Mouse (Mus musculus): ENCODE data around the gene Tmod1.

Gene Tmod1

DNA sequence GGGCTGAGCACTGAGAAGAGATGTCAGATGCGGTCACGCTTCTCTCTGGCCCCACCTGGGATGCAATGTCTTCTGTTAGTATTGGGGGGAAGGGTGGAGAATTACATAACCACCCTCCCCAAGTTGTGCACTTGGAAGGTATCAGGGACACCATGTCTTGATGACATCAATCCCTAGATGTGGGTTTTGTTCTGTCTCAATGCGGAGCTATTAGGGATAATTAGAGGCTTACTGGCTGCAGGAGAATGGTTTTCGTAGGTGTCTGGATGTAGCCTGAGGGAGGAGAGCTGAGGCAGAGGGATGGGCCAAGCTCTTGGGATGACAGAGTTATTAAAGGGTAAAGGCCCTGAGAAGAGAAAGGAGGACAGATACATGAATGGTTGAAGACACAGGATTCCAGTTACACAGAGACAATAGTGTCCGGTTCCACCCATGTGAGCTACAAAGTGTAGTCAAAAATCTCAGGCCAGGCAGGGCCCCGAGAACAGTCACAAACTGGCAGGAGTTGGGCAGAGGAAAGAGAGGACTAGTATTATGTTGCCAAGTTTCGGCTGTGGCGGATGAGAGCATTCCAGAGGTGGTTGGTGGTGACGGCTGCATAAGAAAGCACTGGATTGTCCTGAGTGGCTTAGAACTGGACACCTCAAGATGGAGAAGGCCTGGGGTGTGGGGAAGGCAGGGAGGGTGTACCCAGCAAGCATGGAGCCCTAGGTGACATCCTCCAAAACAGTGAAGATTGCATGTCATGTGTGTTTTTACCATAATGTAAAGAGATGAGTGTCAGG lies 14.8 kb downstream of the Tmod1 start:
- no peak for DNase-seq (ENCODE audit: low read depth, low spot score)

DNA sequence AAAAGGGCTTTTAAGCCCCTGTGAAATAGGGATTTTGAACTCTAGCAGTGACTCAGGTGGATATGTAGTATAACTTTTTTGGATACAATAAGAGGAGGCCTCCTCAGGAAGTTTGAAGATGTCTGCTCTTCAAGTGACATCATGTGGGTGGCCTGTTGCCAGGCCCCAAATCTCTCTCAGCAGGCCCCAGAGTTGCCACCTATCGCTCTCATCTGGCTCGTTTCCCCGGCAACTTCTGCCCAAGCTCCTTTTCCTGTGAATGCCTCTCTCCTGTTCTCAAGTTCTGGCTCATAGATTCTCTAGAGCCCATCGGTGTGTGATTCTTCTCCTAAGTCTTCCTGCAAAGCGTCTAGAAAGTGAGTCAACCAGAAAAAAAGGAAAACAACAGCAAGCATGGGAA lies 17.4 kb downstream of the Tmod1 start:
- no peak for DNase-seq (ENCODE audit: low read depth, low spot score)

DNA sequence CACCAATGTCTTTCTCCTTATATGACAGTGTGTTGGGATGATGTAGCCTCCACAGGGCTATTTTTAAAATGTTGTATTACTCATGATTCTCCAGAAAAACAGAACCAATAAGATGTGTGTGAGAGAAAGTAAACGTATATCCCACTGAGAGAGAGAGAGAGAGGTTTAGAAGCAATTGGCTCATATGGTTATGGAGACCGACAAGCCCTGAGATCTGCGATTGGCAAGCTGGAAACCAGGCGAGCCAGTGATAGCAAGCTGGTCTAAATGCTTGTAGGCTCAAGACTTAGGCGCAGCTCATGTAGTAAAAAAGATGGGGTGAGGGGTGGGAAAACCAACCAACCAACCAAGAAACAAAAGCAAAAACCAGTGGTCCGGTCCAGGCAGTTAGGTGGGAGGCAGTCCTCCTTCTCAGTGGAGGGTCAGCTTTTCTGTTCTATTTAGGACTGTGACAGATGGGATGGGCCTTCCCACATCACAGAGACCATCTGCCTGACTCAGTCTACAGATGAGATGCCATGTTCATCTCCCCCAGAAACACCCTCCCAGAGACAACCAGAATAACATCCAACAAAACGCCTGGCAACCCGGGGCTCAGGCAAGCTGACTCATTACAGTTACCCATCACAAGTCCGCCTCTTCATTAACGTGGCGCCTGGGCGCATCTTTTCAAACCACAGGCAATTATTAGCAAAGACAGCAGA lies 22.7 kb downstream of the Tmod1 start:
- no peak for DNase-seq (ENCODE audit: low read depth, low spot score)

DNA sequence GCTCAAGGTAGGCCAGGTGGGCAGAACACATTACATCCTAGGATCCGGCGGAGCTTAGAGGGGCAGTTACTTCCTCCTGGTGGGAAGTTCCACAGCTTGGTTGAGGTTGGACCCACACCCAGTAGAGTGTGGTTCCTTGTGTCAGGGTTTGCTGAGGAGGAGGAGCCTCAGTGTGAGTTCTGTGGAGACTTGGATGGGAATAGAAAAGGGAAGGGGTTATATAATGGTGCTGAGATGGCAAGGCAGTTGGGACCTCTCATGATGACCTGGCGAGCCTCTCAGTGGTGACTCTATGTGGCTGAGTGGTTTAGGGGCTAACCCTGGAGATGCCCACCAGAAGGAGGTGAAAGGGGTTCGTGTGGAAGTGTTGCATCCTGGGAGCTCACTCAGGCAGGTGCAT lies 25.1 kb downstream of the Tmod1 start:
- DNase-seq (ENCODE audit: low read depth, low spot score) = no peak

DNA sequence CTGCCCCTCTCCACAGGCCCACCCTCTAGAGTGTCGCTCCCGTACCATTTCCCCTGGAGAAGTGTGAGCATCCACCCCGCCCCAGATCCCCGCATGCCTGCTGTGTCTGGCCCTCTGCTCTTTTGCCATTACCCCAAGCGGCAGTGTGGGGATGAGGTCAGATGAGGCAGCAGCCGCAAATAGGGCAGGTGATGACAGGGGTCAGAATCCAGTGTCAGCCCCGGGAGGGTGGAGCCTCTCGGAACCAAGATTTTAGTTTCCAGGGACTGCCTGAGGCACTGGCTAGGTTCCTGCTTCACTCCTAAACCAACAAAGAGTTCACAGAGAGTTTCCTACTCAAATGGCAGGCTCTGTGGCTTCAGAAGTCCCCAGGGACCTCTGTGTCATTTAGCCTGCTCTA lies 25.5 kb downstream of the Tmod1 start:
- DNase-seq (ENCODE audit: low read depth, low spot score) = no peak

DNA sequence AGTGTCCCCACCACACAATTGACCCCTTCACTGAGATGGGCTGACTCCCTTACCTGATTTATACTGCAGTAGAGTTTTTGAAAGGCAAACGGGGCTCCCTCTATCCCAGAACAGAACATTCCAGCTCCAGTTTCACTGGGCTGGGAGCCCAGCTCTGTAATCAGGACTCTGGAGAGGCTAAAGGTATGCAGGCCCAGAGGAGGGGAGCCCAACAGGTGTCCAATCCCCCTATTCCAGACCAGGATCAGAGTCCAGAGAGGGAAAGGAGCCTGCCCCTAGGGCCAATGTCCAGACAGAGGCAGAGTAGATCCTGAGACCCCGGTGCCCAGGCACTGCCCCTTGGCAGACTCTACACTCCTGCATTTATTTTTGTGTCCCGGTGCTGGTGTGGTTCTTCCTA lies 26.2 kb downstream of the Tmod1 start:
- DNase-seq (ENCODE audit: low read depth, low spot score) = no peak

DNA sequence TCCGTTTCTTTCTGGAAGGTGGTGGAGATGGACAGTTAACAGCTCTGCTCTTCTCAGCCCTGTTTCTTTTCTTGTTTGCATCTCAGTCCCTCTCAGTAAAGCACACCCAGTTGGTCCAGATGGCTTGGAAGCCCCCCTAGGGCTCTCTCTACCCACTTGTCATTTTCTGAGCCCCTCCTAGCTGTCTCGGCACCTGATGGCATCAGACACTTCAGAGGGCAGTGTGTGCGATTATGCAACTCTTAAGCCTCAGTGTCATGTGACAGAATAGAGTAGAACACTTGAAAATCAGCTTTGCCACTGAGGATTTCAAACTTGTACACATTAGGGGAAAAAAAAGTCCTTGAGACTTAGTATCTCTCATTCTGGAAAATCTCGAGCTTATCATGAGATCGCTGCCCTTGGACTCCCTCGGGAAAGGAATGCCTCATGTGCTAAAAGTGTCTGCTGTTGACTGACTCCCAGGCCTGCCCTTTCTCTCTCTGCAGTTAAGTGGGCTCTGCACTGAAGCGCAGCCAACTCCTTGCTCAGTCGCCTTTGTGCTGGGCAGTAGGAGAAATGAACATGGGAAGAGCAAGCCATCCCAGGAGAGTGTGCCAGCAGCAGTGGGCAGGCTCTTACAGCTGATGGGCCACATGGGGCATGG lies 27.1 kb downstream of the Tmod1 start:
- DNase-seq (ENCODE audit: low read depth, low spot score) = no peak

DNA sequence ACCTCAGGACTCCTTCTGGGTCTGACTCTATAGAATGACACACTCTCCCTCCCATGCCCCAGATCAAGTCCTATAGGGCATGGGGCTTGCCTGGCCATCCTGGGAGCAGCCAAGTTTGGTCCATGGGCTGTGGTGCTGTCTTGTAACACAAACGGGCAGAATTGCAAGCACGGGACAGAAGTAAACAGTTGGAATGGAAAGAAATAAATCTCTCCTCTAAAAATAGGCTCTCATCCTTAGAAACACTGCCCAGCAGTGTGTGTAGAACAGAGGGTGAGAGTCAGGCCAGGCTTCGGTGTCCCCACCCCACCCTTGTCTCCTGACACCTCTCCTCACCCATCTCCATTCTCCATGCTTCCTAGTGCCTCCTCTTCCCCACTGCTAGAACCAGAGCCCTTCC lies 29.3 kb downstream of the Tmod1 start:
- DNase-seq (ENCODE audit: low read depth, low spot score) = no peak

DNA sequence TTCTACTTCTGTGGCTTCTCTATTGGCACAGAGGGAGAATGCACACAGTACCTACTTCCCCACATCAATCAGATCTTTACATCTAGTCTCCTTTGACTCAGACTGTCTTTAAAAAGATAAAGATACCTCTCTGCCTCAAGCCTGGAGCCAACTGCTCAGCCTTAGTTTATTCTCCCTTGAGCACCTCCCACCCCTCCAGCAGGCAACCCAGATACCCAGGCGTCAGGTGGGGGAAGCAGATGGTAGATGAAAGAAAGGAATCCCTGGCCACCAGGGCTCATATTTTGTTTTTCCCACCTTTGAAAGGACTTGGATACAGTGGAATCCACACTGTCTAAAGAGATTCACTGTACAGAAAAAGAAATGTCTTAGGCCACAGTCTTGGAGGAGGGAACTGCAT lies 29.8 kb downstream of the Tmod1 start:
- no peak for DNase-seq (ENCODE audit: low read depth, low spot score)

DNA sequence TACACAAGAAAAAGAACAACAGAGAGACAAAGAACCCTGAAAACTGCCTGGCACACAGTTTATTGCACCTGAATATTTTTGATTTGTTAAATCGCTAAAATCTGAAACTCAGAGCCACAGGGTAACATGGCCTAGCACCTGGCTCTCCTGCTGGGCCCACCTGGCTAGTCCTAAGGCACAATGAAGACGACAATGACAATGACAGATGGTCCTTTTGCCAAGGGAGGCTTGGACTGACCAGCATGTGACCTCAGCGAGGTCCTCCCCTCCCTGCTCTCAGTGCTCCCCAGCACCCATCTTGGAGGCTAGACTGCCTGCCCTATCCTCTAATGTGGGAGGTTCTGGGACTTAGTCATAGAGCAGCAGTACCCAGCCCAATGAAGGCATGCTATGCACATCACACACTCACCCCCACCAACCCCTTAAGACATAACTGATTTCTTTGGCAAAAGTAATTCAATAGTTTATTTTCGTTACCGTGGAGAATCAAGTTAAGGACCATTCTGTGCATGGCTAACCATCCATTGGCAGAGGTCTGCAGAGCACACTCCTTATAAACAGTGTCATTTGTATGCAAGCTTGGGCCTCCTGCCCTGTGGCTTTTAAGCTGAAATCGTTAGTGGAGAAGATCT lies 31.2 kb downstream of the Tmod1 start:
- no peak for DNase-seq (ENCODE audit: low read depth, low spot score)

DNA sequence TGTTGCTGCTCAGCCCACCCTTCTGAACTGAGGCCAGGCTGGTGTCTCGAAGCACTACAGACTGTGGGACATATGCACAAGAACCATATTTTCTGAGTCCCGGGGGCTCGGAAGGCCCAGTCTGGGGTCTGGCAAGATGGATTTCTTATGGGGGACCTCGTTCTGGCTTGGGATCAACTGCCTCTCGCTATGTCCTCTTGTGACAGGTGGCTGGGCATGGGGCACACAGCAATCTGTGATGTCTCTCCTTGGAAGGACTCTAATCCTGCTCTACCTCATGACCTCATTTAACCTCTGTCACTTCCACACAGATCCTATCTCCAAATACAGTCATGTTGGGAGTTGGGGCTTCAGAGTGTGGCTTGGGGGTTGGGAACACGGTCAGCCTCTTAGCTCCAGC lies 33.9 kb downstream of the Tmod1 start:
- no peak for DNase-seq (ENCODE audit: low read depth, low spot score)

DNA sequence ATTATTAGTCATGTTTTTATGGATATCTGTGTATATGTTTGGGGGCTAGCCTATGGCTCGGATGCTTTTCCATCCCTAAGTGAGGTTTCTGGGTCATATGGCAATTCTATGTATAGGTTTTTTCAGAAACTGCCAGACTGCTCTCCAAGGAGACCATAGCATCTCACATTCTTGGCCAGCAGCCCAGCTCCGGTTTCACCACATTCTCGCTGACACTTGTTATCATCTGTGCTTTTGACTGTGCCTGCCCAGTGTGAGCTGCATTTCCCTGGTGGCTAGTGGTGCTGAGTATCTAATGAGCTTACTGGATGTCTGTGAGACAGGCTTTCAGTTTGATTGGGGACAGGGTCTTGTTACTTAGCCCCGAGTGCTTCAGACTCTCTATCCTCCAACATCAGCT lies 35.0 kb downstream of the Tmod1 start:
- DNase-seq (ENCODE audit: low read depth, low spot score) = no peak

DNA sequence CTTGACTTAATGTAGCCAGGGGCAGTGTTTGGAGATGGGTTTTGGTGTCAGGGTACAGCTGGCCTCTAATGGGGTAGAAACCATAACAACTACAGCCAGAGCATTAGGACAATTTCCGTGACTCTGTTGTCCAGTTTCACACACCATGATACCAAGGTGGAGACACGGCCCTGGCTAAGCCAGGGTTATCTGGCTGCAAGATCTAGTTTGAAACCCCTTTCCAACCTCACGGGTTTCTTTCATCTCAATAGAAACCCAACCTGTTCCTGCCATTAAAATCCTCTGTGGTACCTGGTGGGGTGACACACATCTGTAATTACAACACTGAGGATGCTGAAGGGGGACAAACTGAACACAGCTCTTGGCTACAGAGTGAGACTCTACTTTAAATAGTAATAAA lies 36.9 kb downstream of the Tmod1 start:
- no peak for DNase-seq (ENCODE audit: low read depth, low spot score)

DNA sequence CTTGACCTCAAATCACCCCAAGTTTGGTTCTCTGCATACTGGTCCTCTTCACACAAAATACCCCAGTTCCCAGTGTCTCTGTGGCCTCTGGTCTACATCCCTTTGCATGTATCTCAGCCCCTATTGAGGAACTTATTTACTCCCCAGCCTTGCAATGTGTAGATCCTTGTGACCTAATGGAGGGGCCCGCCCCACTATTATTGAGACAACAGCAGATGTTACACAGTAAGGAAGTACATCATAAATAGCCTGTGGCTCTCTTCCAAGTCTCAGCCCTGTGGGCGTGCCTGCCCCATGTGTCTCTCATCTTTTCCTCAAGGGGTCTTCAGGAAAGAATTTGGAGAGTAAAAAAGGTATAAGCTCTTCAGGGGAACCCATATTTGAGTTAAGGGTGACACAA lies 38.2 kb downstream of the Tmod1 start:
- no peak for DNase-seq (ENCODE audit: low read depth, low spot score)

DNA sequence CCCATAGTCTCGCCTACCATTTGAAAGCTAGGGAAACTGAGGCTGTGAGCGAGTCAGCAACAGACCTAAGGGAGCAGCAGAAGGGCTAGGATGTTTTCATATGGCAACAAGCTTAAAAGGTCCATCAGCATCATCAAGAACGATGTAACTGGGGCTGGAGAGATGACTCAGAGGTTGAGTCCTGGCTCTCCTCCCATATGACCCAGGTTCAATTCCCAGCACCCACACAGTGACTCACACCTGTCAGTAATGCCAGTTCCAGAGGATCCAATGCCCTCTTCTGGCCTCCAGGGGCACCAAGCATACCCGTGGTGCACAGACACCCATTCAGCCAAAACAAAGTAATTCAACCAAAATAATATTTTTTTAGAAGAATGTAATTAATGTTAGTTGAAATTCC lies 41.5 kb downstream of the Tmod1 start:
- no peak for DNase-seq (ENCODE audit: low read depth, low spot score)

DNA sequence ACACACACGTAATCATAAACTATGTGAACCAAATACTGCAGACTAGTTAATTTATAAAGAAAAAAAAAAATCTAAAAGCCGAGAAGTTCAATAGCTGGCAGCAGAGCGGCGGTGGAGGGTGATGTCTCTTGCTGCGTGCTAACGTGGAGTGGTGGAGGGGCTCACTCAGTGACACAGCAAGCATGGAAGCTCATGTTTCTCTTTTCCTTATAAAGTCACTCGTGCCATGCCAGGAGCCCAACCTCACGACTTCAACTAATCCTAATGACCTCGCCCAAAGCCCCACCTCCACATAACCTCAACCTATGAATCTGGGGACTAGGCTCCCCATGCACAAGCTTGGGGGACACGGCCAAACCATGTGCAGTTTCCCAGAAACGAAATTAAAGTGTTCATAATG lies 43.8 kb downstream of the Tmod1 start:
- no peak for DNase-seq (ENCODE audit: low read depth, low spot score)

DNA sequence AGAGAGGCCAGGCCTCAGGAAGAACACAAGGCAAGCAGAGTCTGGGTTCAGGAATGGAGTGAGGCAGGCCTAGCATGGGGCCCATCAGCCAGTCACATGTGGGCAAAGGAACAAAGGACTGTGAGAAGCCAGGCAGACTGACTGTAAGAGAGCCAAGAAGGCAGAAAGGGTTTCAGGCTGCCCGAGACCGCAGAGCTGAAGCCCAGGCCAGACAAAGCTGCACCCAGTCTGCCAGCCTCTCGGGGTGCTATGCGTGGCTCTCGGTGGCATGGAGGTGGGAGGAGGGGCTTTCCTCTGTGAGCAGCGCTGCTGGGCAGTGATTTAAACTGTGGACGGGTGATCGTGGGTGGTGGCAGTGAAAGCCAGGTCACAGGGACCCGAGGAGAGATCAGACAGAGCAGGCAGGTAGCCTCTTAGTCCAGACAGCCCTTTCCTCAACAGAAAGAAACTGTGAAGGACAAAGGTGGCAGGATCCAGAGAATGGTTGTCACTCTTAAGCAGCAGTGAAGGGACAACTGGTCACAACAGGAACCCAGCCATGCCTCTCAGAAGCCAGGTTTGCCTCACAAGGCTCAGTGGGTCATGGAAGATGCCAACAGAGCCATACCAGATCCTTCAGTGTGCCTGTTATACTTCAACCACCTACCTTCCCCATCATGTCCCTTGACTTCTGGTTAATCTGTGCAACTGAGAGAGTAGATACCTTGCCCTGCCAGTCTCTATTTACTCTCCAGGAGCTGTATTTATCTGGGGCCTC lies 45.9 kb downstream of the Tmod1 start:
- no peak for DNase-seq (ENCODE audit: low read depth, low spot score)

DNA sequence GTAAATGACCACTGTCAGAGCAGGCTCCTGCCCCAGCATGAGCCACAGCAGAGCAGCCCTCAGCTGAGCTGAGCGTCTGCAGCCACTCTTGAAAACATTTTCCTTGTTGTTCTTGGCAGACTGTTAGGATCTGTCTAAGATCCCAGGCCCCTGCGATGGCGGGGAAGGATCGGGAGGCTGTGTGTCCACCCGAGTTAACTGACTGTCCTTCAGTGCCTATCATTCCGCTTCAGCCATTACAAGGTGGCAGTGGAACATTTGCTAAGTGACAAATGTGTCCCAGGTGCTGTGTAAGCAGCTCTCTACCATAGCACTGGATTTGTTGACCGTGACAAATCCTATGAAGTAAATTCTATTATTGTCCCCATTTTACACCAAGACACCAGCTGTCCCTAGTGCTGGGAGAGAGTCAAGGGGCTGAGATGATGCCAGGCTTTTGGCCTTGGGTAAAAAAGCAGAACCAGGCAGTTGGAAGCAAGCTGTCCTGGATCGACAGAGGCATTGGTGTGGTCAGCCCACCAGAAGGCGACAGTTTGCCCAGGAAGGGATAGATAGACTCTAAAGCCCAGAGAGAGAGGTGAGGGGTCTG lies 46.6 kb downstream of the Tmod1 start:
- no peak for DNase-seq (ENCODE audit: low read depth, low spot score)

DNA sequence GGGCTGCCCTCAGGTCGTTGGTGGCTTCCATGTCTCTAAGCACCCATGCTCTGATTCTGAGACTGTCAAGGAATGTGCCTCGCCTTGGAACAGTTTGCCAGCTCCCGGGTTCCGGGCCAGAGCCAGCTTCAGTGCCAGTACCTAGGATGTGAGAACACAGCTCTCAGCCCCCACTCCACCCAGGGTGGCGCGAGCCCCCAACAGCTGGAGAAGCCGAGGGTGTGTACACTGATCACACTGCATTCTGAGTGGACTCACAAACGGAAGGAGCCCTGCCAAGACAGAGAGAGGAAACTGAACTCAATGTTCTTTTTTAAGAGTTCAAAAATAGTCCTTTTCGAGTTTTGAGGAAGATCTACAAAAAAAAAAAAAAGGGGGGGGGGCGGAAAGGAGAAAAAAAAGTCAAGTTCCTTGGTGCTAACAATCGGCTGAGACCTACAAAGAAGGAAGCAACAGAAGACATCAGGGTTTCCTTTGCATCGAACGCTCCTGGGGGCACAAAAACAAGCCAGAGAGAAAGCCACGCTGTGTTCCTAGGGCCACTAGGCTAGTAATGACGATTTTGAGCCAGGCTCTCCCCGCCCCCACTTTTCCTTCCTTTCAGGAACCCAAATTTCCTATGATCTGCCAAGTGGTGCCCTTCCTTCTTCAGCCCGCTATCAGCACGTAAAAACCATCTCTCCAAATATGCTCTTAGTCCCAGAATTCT lies 48.1 kb downstream of the Tmod1 start:
- no peak for DNase-seq (ENCODE audit: low read depth, low spot score)

DNA sequence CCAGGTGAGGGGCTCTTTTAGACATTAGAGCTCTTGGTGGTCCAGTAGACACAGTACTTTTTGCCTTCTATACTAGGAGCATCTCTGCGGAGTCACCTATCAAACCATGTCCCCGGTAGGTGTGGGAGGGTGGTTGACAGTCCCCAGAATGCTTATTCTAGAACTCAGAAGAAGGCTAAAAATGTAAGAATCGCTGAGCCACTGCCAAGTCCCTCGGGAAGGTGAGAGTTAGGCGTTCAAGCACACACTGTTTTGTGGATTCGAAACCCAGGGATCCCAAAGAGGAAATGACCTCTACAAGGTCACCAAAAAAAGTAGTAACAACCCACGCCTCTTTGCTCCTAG lies 48.7 kb downstream of the Tmod1 start:
- no peak for DNase-seq (ENCODE audit: low read depth, low spot score)

DNA sequence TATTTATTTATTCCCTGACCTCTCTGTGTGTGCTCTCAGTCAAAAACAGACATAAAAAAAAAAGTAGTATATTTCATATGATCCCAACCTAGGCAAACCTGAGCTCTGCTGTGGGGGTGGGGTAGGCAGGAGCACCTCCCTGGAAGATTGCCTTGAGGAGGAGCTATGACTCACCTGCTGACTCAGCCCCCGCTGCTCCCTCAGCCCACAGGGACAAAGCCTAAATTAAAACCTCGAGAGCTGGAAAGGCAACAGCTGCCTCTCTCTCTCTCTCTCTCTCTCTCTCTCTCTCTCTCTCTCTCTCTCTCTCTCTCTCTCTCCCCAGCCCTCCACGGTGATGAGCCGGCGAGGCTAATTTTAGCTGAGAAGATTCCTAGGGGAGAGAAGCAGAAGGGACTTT lies 49.1 kb downstream of the Tmod1 start:
- no peak for DNase-seq (ENCODE audit: low read depth, low spot score)
